Mouse (Mus musculus): ENCODE data around the gene 9130008F23Rik. TPM values are rescaled to one million over a fixed set of nuclear protein-coding genes. Genes with fewer than 3 reads are reported as not detected.

The 9130008F23Rik gene
- polyA plus RNA-seq, 1 experiment: 0.19 TPM

- peak; percentile 19; the same call in 1 of the 2 replicates for TF ChIP-seq CTCF (IDR thresholded peaks at IDR 0.05; ENCODE audit: extremely low read depth, insufficient read depth, low read length)
- no peak for TF ChIP-seq POLR2A (IDR thresholded peaks at IDR 0.05; ENCODE audit: extremely low read depth, insufficient read depth, low read length)
Measured at GRCm38 (mm10) chr17:40837308-40837707, 43.1 kb downstream of the 9130008F23Rik start.

GRCm38 (mm10) chr17:40831870-40832269 lies 48.5 kb downstream of the 9130008F23Rik start:
- H3K4me3 ChIP-seq (ENCODE audit: insufficient read depth, low read length): no peak overlapping the region
- TF ChIP-seq CTCF (IDR thresholded peaks at IDR 0.05; ENCODE audit: extremely low read depth, insufficient read depth, low read length) (no peak), POLR2A (IDR thresholded peaks at IDR 0.05; ENCODE audit: extremely low read depth, insufficient read depth, low read length) (no peak)
- no peak overlapping the region for H3K27ac ChIP-seq (ENCODE audit: insufficient read depth, low read length)
- no peaks in the 10 kb centered on the region for H3K4me1 ChIP-seq (ENCODE audit: control insufficient read depth, insufficient read depth, low read length)

More at GRCm38 (mm10) chr17:40837308-40837707, 43.1 kb downstream of the 9130008F23Rik start:
- no peak overlapping the region for H3K4me3 ChIP-seq (ENCODE audit: insufficient read depth, low read length)
- no peaks in the 10 kb centered on the region for H3K4me1 ChIP-seq (ENCODE audit: control insufficient read depth, insufficient read depth, low read length)
- no peak overlapping the region for H3K27ac ChIP-seq (ENCODE audit: insufficient read depth, low read length)

Other genes with a start within 250 kb of the 9130008F23Rik start
- not detected in 2 replicates for gene Esp3, start 248.5 kb downstream of the 9130008F23Rik start, polyA plus RNA-seq (2012; rRNA removed)
- gene Esp1, start 153.4 kb downstream of the 9130008F23Rik start, polyA plus RNA-seq (2012; rRNA removed): not detected in 2 replicates
- gene Crisp2, start 73.6 kb downstream of the 9130008F23Rik start, polyA plus RNA-seq (2012; rRNA removed): not detected in 2 replicates
- gene Rhag, start 69.4 kb downstream of the 9130008F23Rik start, polyA plus RNA-seq (2012; rRNA removed): not detected in 2 replicates
- not detected in 2 replicates for gene Glyatl3, start 33.8 kb upstream of the 9130008F23Rik start, polyA plus RNA-seq (2012; rRNA removed)
- gene Mut, start 54.1 kb upstream of the 9130008F23Rik start, polyA plus RNA-seq (2012; rRNA removed): 21.7 and 24.6 TPM in 2 replicates
- 4.3 and 4.6 TPM in 2 replicates for gene Cenpq, start 54.5 kb upstream of the 9130008F23Rik start, polyA plus RNA-seq (2012; rRNA removed)